Mouse (Mus musculus) heart, embryonic 16.5 days (tissue): ENCODE results near the gene Krt71. TPM values are rescaled to one million over a fixed set of nuclear protein-coding genes. Genes with fewer than 3 reads are reported as not detected.
A peak's percentile ranks its signal among the peaks of the same experiment; 100 is the strongest.

Experiments
- ATAC-seq: fragments of 200-750 bp; cut with Nextera tagmentation; replicated peaks from 2 replicates; pipeline ENCODE4 v1.8.0; 2017; ENCODE audit warnings: moderate number of reproducible peaks; ENCODE audit not compliant: insufficient read depth, low FRiP score; ENCODE audit errors: extremely low read depth
- H3K27ac ChIP-seq: fragments of 300-500 bp; sonication (generic); 2 replicates; pipeline ENCODE4 v1.5.1; 2014; ENCODE audit warnings: mild to moderate bottlenecking, low read length, control low read depth, moderate library complexity
- H3K27me3 ChIP-seq: fragments of 300-500 bp; sonication (generic); 2 replicates; pipeline ENCODE4 v1.6.1; 2014; ENCODE audit warnings: low read length, mixed read lengths; ENCODE audit not compliant: control insufficient read depth, insufficient read depth
- H3K36me3 ChIP-seq: fragments of 300-500 bp; sonication (generic); 2 replicates; pipeline ENCODE4 v1.6.1; 2014; ENCODE audit not compliant: control insufficient read depth, insufficient read depth
- H3K4me1 ChIP-seq: fragments of 300-500 bp; sonication (generic); 2 replicates; pipeline ENCODE4 v1.6.1; 2014; ENCODE audit warnings: low read length, mixed read lengths; ENCODE audit not compliant: control insufficient read depth, insufficient read depth
- H3K4me2 ChIP-seq: fragments of 300-500 bp; sonication (generic); 2 replicates; pipeline ENCODE4 v1.6.1; 2014; ENCODE audit warnings: low read depth, mild to moderate bottlenecking, control low read depth, low read length
- H3K4me3 ChIP-seq: fragments of 300-500 bp; sonication (generic); 2 replicates; pipeline ENCODE4 v1.5.1; 2014; ENCODE audit warnings: mild to moderate bottlenecking, control low read depth, low read length
- H3K9ac ChIP-seq: fragments of 300-500 bp; sonication (generic); 2 replicates; pipeline ENCODE4 v1.6.1; 2014; ENCODE audit warnings: low read length, control low read depth
- H3K9me3 ChIP-seq: fragments of 300-500 bp; sonication (generic); replicated peaks from 2 replicates; pipeline ENCODE4 v1.6.1; 2016; ENCODE audit warnings: low read length; ENCODE audit not compliant: control insufficient read depth
- WGBS: fragments of 180-500 bp; shearing (Covaris S2); extraction: QIAGEN DNeasy Blood & Tissue Kit; methylation state at CpG from one replicate; pipeline ENCODE4 v1.1.7; 2014; 5-methylcytosine and 5-hydroxymethylcytosine counted together
- polyA plus RNA-seq: library from polyadenylated mRNA; unstranded; fragments of >200 nt; fragmentation: Nextera tagmentation; extraction: Ambion mirVana; gene quantifications from 2 replicates; pipeline ENCODE4 v1.2.1, GENCODE M21; 2015

Krt71 gene
- polyA plus RNA-seq, result 0.07 TPM in 1 of 2 replicates, not detected in the other

DNA sequence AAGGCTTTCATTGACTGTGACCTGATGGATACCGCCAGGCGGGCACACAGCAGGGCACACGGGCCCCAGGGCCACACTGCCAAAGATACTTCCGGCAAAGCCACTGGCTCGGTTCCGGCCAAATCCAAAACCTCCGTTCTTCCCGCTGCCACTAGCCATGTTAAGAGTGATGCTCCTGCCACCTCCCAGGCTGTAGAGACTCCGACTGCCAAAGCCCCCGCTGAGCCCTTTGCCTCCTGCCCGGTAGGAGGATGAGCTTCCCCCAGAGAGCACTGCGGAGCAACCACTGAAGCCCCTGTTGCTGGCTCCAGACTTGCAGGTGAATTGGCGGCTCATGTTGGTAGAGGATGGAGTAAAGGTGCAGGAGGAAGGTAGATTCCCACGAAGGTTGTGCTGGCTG is at the start of gene Krt71:
Gene Krt71 (minus strand): TSS at position 399 of the 400 bp plus-strand sequence.
- no peak for ATAC-seq
- no peak within 1 kb of the TSS for H3K4me3 ChIP-seq
- 57% methylated on average over 14 of the region's 14 CpGs for WGBS
- H3K36me3 ChIP-seq, result no peaks in the 10 kb centered on the region
- no peaks in the 10 kb centered on the region for H3K9me3 ChIP-seq
- no peak within 1 kb of the TSS for H3K27ac ChIP-seq
- no peaks in the 10 kb centered on the region for H3K4me1 ChIP-seq
- H3K9ac ChIP-seq, result no peak within 1 kb of the TSS
- H3K27me3 ChIP-seq, result peaks cover 13% of the 10 kb centered on the region; the same call in 1 of the 2 replicates
- no peak within 1 kb of the TSS for H3K4me2 ChIP-seq

DNA sequence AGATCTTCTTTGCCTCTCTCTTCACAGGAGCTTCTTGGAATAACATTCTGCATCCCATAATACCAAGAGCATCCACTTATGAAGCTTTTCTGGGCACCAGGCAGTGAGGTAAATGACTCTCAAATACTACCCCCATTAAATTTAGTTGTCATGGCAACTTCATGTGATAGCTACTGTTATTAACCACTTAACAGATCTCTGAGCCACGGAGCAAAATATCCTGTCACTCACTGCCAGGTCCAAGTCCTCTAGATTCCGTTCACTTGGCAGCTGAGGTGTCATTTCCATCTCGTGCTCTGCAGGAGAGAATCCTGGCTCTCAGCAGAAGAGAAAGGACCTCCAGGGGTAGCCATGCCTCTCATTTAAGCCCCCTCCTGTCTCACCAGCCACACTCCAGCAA is 48.0 kb upstream of the Krt71 start:
- Histone ChIP-seq H3K9ac (no peak overlapping the region), H3K4me1 (no peaks in the 10 kb centered on the region), H3K27me3 (0 out of 2 replicates have a peak, but pooled peaks cover 2% of the 10 kb centered on the region), H3K4me2 (no peak overlapping the region), H3K36me3 (no peaks in the 10 kb centered on the region), H3K27ac (no peak overlapping the region), H3K9me3 (no peaks in the 10 kb centered on the region), H3K4me3 (no peak overlapping the region)
- 19% methylated on average over 3 of the region's 3 CpGs for WGBS
- no peak for ATAC-seq

DNA sequence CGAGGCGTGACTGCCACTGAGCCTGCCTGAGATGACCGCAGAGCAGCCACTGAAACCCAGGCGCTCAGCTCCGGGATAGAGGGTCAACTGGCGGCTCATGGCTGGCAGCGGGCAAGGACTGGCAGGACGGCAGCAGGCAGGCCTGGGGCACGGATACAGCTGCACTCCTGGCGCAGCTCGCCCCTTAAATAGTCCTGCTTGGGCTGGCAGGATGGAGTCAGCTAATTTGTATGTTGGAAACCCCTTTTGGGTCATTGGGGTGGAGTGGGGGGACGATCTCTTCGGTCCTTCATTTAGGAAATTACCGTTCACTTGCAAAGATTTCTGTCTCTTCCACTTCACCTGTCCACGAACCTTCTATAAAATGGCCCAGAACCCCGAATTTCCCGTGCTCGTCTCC is 43.5 kb upstream of the Krt71 start, which contains the start of gene Krt72:
Gene Krt72 (minus strand): TSS at position 101 of the 400 bp plus-strand sequence.
- 85% methylated on average over 18 of the region's 18 CpGs for WGBS
- H3K9me3 ChIP-seq, result no peaks in the 10 kb centered on the region
- no peak within 1 kb of the TSS for H3K4me2 ChIP-seq
- H3K36me3 ChIP-seq, result no peaks in the 10 kb centered on the region
- H3K4me3 ChIP-seq, result no peak within 1 kb of the TSS
- H3K27ac ChIP-seq, result no peak within 1 kb of the TSS
- H3K9ac ChIP-seq, result no peak within 1 kb of the TSS
- H3K4me1 ChIP-seq, result no peaks in the 10 kb centered on the region
- peaks cover 2% of the 10 kb centered on the region for H3K27me3 ChIP-seq
- no peak for ATAC-seq

- Histone ChIP-seq H3K27me3 (peaks cover 23% of the 10 kb centered on the region), H3K36me3 (no peaks in the 10 kb centered on the region), H3K4me1 (no peaks in the 10 kb centered on the region), H3K27ac (no peak overlapping the region), H3K9me3 (no peaks in the 10 kb centered on the region), H3K4me2 (no peak overlapping the region), H3K9ac (no peak overlapping the region), H3K4me3 (no peak overlapping the region)
- no peak for ATAC-seq
- 69% methylated on average over 10 of the region's 10 CpGs for WGBS
Measured at GRCm38 (mm10) chr15:101773420-101773819, 30.5 kb upstream of the Krt71 start.

GRCm38 (mm10) chr15:101772711-101773081 is 29.8 kb upstream of the Krt71 start:
- no peak overlapping the region for H3K9ac ChIP-seq
- ATAC-seq, result peak; percentile 41; the same call in 1 of the 2 replicates
- no peaks in the 10 kb centered on the region for H3K4me1 ChIP-seq
- H3K4me2 ChIP-seq, result no peak overlapping the region
- H3K36me3 ChIP-seq, result no peaks in the 10 kb centered on the region
- 6% methylated on average over 5 of the region's 5 CpGs for whole genome bisulfite sequencing
- no peaks in the 10 kb centered on the region for H3K9me3 ChIP-seq
- H3K27me3 ChIP-seq, result peaks cover 23% of the 10 kb centered on the region
- no peak overlapping the region for H3K27ac ChIP-seq
- no peak overlapping the region for H3K4me3 ChIP-seq

- Histone ChIP-seq H3K4me2 (no peak overlapping the region), H3K27me3 (peaks cover 23% of the 10 kb centered on the region), H3K9ac (no peak overlapping the region), H3K4me3 (no peak overlapping the region), H3K27ac (no peak overlapping the region), H3K4me1 (no peaks in the 10 kb centered on the region), H3K9me3 (no peaks in the 10 kb centered on the region), H3K36me3 (no peaks in the 10 kb centered on the region)
- ATAC-seq, result no peak
- WGBS, result 68% methylated on average over 5 of the region's 5 CpGs
Measured at GRCm38 (mm10) chr15:101772080-101772710, 29.3 kb upstream of the Krt71 start.

GRCm38 (mm10) chr15:101770226-101770625 is 27.3 kb upstream of the Krt71 start:
- Histone ChIP-seq H3K27me3 (peaks cover 26% of the 10 kb centered on the region), H3K4me2 (no peak overlapping the region), H3K9ac (no peak overlapping the region), H3K9me3 (no peaks in the 10 kb centered on the region), H3K27ac (no peak overlapping the region), H3K4me3 (no peak overlapping the region), H3K4me1 (no peaks in the 10 kb centered on the region), H3K36me3 (no peaks in the 10 kb centered on the region)
- WGBS, result 25% methylated on average over 8 of the region's 8 CpGs
- no peak for ATAC-seq

GRCm38 (mm10) chr15:101737786-101738185 is 5.1 kb downstream of the Krt71 start:
- H3K9ac ChIP-seq, result no peak overlapping the region
- peaks cover 6% of the 10 kb centered on the region; the same call in 1 of the 2 replicates for H3K27me3 ChIP-seq
- no peaks in the 10 kb centered on the region for H3K9me3 ChIP-seq
- H3K4me2 ChIP-seq, result no peak overlapping the region
- no peaks in the 10 kb centered on the region for H3K4me1 ChIP-seq
- 72% methylated on average over 7 of the region's 7 CpGs for WGBS
- ATAC-seq, result no peak
- no peak overlapping the region for H3K27ac ChIP-seq
- H3K4me3 ChIP-seq, result no peak overlapping the region
- H3K36me3 ChIP-seq, result no peaks in the 10 kb centered on the region

DNA sequence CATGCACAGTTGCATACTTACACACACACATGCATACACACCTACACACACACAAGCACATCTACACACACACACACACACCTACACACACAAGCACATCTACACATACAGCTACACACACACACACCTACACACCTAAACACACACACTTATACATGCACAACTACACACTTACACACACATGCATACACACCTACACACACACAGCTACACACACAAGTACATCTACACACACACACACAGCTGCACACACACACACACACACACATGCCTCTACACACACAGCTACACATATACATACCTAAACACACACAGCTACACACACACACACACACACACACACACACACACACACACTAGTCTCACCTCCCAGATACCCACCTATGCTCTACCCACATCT is 12.3 kb downstream of the Krt71 start:
- Histone ChIP-seq H3K4me2 (no peak overlapping the region), H3K36me3 (no peaks in the 10 kb centered on the region), H3K9me3 (no peaks in the 10 kb centered on the region), H3K27ac (no peak overlapping the region), H3K27me3 (no peaks in the 10 kb centered on the region; the same call in 1 of the 2 replicates), H3K9ac (no peak overlapping the region), H3K4me1 (no peaks in the 10 kb centered on the region), H3K4me3 (no peak overlapping the region)
- no peak for ATAC-seq
